Mouse (Mus musculus): ENCODE measurements around the gene Ppm1a. TPM values are rescaled to one million over a fixed set of nuclear protein-coding genes. Genes with fewer than 3 reads are reported as not detected.

Ppm1a gene
- polyA plus RNA-seq, 1 experiment, result 54.9 TPM

GRCm38 (mm10) chr12:72845946-72846345 lies 88.7 kb downstream of the Ppm1a start:
- Histone ChIP-seq H3K4me1 (ENCODE audit: control insufficient read depth, insufficient read depth, low read length) (no peaks in the 10 kb centered on the region), H3K4me3 (replicated peaks; ENCODE audit: extremely low read depth, low read depth, low read length) (no peak overlapping the region)
- WGBS, result 39% methylated on average over 10 of the region's 10 CpGs
- no peak for DNase-seq
- TF ChIP-seq CTCF (IDR thresholded peaks at IDR 0.05; ENCODE audit: insufficient read depth, low read length), result no peak

GRCm38 (mm10) chr12:72847725-72848124 lies 90.5 kb downstream of the Ppm1a start:
- peak; percentile 27 for DNase-seq
- H3K4me3 ChIP-seq (replicated peaks; ENCODE audit: extremely low read depth, low read depth, low read length), result no peak overlapping the region
- H3K4me1 ChIP-seq (ENCODE audit: control insufficient read depth, insufficient read depth, low read length), result no peaks in the 10 kb centered on the region
- WGBS, result 26% methylated on average over 7 of the region's 7 CpGs
- TF ChIP-seq CTCF (IDR thresholded peaks at IDR 0.05; ENCODE audit: insufficient read depth, low read length) (peak; percentile 36; the same call in 1 of the 2 replicates), POLR2A (IDR thresholded peaks at IDR 0.05; ENCODE audit: borderline replicate concordance, extremely low read depth, low read depth, low read length) (no peak)

Other genes starting within 250 kb of the Ppm1a start
- 3.9 and 6.2 TPM in 2 replicates for gene Pcnx4, start 221.1 kb upstream of the Ppm1a start, polyA plus RNA-seq (2012; rRNA removed)
- 0.17 TPM in 1 of 2 replicates, not detected in the other for gene Gm4756, start 107.8 kb upstream of the Ppm1a start, polyA plus RNA-seq (2012; rRNA removed)
- gene Dhrs7, start 92.5 kb upstream of the Ppm1a start, polyA plus RNA-seq (2012; rRNA removed), result 53.4 and 72.3 TPM in 2 replicates
- not detected in 2 replicates for gene Six6, start 182.4 kb downstream of the Ppm1a start, polyA plus RNA-seq (2012; rRNA removed)
- not detected in 2 replicates for gene 4930447C04Rik, start 183.3 kb downstream of the Ppm1a start, polyA plus RNA-seq (2012; rRNA removed)

All from lung, adult 2 months (tissue).